Mouse (Mus musculus): ENCODE measurements around the gene Slc9a9.

GRCm38 (mm10) chr9:95266179-95266578, 596.5 kb downstream of the Slc9a9 start:
- TF ChIP-seq POLR2A (IDR thresholded peaks at IDR 0.05; ENCODE audit: borderline replicate concordance, extremely low read depth, insufficient read depth, insufficient read length, poor library complexity, severe bottlenecking) (no peak), CTCF (IDR thresholded peaks at IDR 0.05; ENCODE audit: borderline replicate concordance, extremely low read depth, insufficient read depth, insufficient read length) (no peak)
